Mouse (Mus musculus): ENCODE data around the gene Ranbp17.
"Not testable (repeated sequence)": the region's sequence is repeated elsewhere in the genome, so short reads cannot be mapped to it uniquely, and the experiment has no call there.

The Ranbp17 gene

GRCm38 (mm10) chr11:33513376-33513991, at the start of gene Ranbp17:
Gene Ranbp17 (minus strand): TSS chr11:33513746.
- DNase-seq: peak; percentile 40

- DNase-seq: no peak
Measured at GRCm38 (mm10) chr11:33554123-33554522, 40.6 kb upstream of the Ranbp17 start.

GRCm38 (mm10) chr11:33550861-33551560, 37.5 kb upstream of the Ranbp17 start:
- no peak for DNase-seq

- DNase-seq: peak; percentile 17
Measured at GRCm38 (mm10) chr11:33547386-33547785, 33.8 kb upstream of the Ranbp17 start.

- DNase-seq: no peak
Measured at GRCm38 (mm10) chr11:33544945-33545344, 31.4 kb upstream of the Ranbp17 start.

- no peak for DNase-seq
Measured at GRCm38 (mm10) chr11:33544121-33544520, 30.6 kb upstream of the Ranbp17 start.

- DNase-seq: no peak
Measured at GRCm38 (mm10) chr11:33537390-33538125, 24.0 kb upstream of the Ranbp17 start.

- no peak for DNase-seq
Measured at GRCm38 (mm10) chr11:33536636-33537035, 23.1 kb upstream of the Ranbp17 start.

- DNase-seq: no peak
Measured at GRCm38 (mm10) chr11:33534541-33534940, 21.0 kb upstream of the Ranbp17 start.

- DNase-seq: no peak
Measured at GRCm38 (mm10) chr11:33533577-33533976, 20.0 kb upstream of the Ranbp17 start.

- no peak for DNase-seq
Measured at GRCm38 (mm10) chr11:33529576-33529975, 16.0 kb upstream of the Ranbp17 start.

GRCm38 (mm10) chr11:33512854-33513375, 631 bp downstream of the Ranbp17 start:
- DNase-seq: peak; percentile 30

- DNase-seq: no peak
Measured at GRCm38 (mm10) chr11:33509401-33509800, 4.1 kb downstream of the Ranbp17 start.

- no peak for DNase-seq
Measured at GRCm38 (mm10) chr11:33485746-33486145, 27.8 kb downstream of the Ranbp17 start.

- DNase-seq: no peak
Measured at GRCm38 (mm10) chr11:33480410-33480809, 33.1 kb downstream of the Ranbp17 start.

GRCm38 (mm10) chr11:33479209-33479608, 34.3 kb downstream of the Ranbp17 start:
- no peak for DNase-seq

GRCm38 (mm10) chr11:33476634-33477033, 36.9 kb downstream of the Ranbp17 start:
- DNase-seq: no peak

GRCm38 (mm10) chr11:33461172-33461571, 52.4 kb downstream of the Ranbp17 start:
- DNase-seq: no peak

- DNase-seq: no peak
Measured at GRCm38 (mm10) chr11:33454069-33454468, 59.5 kb downstream of the Ranbp17 start.

GRCm38 (mm10) chr11:33433813-33434212, 79.7 kb downstream of the Ranbp17 start:
- DNase-seq: no peak

GRCm38 (mm10) chr11:33428238-33428637, 85.3 kb downstream of the Ranbp17 start:
- DNase-seq: not testable (repeated sequence)

GRCm38 (mm10) chr11:33427789-33428188, 85.8 kb downstream of the Ranbp17 start:
- not testable (repeated sequence) for DNase-seq

GRCm38 (mm10) chr11:33422226-33422625, 91.3 kb downstream of the Ranbp17 start:
- no peak for DNase-seq

GRCm38 (mm10) chr11:33404651-33405050, 108.9 kb downstream of the Ranbp17 start:
- no peak for DNase-seq

Data from lung, postnatal 36 days (tissue).